Mouse (Mus musculus): Measurements from ENCODE around the gene Ralgapa2. TPM values are rescaled to one million over a fixed set of nuclear protein-coding genes. Genes with fewer than 3 reads are reported as not detected.

Ralgapa2 gene
- polyA plus RNA-seq, 3 experiments from 2014 or later = 7.4 to 13.3 (median 11.4) TPM

DNA sequence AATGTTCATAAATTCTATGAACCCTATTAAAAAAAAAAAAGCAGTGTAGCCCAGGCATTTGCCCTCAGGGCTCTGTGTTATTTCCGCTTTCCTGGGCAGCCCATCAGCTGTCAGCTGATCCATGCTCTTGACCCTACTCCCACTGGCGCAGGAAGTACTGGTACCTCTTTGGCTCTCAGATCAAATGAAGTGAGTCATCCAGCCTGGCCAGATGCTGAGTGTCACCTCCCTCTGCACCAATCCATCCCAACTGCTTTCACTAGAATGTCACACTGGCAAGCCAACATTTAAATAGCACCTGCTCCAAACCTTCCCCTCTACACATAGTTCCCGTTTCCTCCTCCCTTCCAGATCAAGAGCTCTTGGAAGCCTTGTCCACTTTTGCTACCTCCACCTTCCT lies 84.8 kb downstream of the Ralgapa2 start:
- no peak for ATAC-seq

DNA sequence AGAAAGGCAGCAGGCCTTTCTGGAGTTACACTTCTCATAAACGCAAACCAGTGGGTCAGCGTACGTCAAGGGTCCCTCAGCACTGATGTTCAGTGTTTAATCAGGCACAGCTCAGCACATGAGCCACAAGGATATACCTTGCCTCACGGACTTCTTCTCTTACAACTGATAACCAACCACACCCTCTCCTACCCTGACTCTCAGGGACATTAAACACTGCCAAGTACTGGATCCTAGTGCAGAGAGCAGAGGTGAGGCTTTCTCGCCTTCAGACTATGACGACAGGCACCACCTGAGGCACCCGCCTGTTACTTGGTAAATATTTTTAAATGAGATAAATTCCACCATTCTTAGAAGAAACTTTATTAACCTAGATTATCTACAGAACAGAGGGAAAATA lies 85.8 kb downstream of the Ralgapa2 start:
- no peak for ATAC-seq

DNA sequence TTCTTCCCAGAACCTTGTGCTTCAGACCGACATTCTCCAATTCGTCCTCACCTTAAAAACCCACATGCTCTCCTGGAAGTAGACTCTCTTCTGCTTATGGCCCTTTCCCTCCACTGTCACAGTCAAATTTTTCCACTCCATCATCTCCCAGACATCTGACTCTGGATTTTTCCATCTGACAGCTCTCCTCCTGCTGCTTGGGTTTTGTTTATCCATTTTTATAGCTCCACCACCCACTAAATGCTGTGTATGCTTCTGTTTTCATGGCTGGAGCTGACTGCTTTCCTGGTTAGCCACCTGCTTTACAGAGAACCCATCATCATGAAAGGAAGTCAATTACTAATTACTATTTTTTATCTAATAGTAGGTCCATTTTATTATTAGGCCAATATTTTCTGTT lies 86.9 kb downstream of the Ralgapa2 start:
- no peak for ATAC-seq

DNA sequence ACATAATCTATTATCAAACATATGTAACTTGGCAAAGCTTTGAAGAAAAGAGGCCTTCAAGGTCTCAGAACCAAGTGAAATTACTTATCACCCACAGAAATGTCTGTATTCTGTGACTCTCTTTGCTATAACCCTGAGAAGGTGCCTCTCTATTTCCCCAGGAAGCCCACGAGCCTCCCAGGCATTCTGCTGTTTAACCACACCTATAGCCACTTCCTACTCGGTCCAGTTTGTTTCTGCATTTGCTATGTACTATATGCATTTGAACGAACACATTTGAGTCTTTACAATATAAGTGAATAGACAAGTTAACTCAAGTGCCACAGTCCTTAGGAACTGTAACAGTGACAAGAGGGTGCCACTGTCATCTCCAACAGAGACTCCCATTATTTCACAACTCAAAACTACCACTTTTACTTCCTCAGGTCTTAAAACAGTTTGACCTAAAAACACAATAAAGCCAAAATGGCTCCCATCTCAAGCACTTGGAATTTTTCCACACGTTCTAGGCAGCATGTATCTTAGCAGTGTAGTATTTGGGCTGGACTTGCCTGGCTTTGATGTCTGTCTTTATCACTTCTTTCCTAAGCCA lies 88.3 kb downstream of the Ralgapa2 start:
- ATAC-seq = no peak

DNA sequence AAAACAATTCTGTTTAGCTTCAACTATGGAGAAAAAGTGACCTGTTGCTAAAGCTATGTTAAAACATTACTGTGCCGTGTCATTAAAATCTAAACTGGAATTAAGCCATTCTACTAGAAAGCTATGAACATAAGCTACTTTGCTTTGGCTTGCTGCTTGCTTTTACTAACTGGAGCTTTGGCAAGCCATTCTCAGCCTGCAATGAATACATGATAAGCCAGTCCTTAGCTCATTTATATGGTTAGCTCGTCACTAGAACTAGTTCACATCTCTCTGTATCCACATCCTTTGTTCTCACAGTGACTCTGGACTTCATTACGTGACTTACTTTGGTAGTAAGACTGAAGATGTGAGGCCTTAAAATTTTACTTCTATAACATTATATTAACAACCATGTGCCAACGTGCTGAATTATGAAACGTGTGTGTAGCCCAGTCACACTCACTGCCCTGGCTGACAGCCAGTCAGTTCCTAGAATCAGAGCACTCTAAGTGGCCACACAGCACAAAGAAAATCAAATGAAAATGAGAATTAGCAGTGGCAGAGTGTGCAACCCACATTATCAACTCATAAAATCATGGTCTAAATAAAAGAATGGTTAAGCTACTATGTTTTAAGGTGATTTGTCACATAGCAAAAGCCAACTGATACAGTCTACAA lies 89.0 kb downstream of the Ralgapa2 start:
- no peak for ATAC-seq

DNA sequence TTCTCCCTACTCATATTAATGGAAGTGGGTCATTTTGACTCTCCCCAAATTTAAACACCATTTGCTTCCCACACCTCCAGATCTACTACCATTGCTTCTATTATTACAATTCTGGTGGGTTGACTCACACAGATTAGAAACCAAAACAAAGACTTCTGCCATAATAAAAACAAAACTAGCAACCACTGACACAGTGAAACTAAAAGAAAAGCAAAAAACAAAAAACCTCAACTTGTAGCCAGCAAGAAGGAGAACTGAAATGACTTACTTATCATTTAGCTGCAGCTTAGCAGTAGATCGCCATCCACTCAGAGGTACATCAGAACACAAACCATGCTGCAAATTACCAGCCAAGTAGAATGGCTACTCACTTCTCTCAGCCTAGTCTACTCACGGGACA lies 95.9 kb downstream of the Ralgapa2 start:
- ATAC-seq = peak; percentile 39

DNA sequence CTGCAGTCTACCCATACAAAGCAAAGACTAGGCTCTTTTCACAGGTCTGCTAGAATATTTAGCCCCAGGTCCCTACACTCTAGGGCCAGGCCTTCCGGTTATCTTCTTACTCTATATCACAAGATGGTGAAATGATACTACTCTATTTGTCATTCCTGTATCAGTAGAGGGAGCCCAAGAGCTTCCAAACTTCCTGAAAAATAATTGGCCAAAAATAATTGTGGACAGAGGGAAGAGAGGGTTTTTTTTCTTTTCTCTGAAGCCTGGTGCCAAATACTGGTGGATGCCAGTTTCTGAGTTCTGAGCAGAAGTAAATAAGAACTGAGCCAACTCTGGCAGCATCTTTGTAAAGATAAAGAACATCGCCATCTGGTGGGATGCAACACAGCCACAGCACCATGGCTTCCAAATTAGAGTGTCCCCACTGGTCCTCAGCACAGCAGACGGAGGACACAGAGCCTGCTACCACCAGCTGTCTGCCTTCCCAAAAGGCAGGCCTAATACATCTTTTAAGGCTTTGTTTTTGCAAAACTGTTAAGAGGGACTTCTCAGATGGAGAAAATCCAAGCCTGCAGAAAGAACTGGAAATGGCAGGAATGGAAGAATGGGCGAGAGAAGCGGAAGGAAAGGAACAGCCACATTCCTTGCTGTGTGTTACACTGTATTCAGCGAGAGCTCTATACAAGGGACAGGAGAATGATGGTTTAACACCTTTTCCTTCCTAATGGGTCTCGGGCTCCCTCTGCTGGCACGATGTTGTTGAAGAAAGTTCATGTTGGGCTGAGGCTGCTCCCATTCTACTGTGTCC lies 97.5 kb downstream of the Ralgapa2 start:
- ATAC-seq = peak; percentile 60

DNA sequence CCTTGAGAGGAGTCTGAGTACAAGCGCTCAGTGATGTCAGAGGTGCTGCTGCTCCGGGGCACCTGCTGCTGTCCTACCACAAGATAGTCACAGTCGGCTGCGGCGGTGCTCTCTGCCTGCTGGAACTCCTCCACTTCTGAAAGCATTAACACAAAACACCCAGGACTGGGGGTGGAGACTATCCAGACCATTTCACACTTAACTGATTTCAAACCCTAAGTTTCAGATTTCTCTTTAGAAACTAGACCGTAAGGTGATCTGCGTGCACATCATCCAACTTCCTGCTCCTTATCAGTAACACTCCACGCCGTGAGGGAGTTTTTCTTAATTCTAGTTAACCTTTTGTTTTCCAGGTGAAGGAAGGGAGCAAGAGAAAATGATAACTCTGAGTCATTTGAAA lies 99.4 kb downstream of the Ralgapa2 start:
- ATAC-seq = no peak

DNA sequence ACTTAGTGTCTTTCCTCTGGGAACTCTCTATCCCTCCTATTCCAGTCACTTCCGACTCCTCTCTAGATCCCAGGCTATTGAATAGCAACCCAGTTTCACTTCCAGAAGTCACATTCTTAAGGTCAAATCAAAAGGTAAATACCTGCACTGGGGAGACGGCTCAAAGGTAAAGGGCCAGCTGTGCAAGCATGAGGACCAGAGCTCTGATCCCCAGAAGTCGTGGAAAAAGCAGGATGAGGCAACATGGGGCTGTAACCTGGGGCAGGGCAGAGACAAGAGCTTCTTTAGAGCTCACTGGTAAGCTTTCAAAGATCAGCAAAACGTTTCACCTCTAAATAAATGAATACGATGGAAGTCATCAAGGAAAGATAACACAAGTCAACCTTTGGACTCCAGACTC lies 100.2 kb downstream of the Ralgapa2 start:
- ATAC-seq = no peak

DNA sequence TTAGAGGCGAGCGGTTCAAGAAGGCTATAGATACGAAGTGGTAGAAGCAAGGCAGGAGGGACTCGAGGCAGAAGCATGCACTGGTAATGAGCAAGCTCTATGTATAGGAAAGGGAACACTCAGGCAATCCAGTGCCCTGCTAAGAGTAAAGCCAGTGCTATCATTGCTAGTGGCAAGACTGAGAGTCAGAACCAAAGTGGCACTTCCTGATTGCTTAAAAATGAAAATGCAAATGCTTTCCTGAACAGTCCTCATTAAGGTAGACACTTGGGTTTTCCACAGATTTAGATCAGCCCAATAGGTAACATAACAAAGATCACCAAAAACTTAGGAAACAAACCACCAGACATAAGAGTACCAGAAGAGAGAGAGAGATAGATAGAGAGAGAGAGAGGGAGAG lies 105.1 kb downstream of the Ralgapa2 start:
- no peak for ATAC-seq

DNA sequence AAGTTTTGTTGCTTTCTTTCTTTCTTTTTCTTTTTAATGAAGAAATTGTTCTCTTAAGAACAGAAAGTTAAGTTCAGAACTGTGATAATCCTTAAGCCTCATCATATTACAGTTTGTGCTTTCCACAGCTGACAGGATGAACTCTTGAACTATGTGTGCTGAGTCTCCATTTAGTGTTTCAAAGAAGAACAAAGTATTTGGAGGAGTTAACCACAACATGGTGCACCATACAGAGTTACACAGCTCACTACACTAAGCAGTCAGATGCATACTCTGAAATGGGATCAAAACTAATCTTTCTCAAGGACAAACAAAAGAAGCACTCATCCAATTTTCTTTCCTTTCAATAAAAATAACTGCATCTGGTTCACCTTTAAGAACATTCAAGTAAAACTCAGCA lies 110.6 kb downstream of the Ralgapa2 start:
- ATAC-seq = no peak

DNA sequence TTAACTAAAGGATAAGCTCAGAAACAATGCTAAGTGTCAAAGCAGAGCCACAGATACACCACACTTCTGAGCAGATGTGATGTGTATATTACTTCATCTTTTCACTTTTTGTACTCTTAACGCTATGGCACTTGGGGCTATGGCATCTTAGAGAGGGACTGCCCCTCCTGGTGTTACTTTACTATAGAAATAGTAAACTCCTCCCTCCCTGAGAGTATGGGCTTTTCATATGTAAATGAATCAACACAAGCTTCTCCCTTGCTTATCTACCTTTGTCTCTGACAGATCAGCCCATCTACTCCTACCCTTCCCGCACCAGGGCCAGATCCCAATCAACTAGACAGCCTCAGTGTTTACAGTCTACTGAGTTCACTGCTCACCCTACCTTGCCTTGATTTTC lies 111.4 kb downstream of the Ralgapa2 start:
- peak; percentile 72 for ATAC-seq

DNA sequence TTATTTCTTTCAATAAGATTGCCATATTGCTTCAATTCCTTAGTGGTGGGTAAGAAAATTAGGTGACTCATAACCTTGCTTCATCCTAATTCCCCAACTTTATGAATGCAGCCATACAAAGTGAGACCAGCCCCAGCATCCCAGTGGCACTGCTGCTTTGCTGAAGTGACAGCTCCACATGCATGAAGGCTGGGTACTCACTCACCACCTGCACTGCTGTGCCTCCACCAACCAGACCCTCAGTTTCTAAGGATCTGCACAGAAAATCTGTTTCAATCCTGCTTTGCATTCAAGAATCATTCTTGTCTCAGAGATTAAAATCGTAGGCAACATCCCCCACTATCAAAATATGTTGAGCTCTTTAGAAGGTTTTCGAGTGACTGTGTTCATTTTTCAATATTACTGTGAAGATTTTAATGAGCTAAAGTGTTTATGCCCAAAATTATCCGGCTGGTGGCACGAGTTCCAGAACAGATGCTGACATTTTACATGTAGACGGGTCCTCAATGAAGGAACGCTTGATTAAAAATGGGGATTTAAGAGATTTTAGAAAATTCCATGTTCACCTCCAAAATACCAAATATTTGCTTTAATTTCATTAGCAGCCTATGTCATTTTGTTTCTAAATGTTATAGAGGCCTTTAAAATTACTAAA lies 113.8 kb downstream of the Ralgapa2 start:
- no peak for ATAC-seq

DNA sequence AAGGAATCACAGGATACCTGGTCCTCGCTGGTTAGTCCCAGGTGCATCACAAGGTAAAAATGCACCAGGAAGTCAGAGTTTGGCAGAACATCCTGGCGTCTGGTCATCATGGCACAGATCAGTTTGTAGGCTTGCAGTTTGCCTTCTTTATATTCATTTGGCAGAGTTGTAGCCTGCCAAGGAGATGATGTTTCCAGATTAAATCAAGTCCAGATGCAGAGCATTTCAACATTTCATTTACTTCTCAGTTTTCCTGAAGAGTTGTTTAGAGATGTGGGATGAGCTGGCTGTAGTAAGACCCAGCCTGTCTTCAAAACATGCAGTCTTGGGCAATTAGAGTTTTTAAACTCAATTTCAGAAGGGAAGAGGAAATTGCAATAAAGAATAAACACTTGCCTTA lies 124.9 kb downstream of the Ralgapa2 start:
- ATAC-seq = no peak

DNA sequence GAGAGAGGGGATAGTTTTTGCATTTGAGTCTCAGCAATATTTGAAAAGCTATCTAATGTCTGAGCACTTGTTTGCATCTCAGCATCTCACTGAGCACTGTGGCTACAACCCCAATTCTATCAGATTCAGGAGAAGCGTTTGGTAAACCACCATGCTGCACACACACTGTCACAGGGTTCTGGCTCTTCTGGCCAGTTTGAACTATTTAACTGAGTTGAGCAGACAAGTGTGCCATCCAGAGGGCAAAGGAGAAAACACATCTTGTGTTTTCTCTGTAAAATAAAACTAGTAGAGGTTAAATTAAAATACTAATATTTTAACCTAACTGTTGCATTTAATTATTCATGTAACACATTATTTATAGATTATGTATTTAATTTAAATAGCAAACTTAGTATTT lies 127.6 kb downstream of the Ralgapa2 start:
- ATAC-seq = no peak

DNA sequence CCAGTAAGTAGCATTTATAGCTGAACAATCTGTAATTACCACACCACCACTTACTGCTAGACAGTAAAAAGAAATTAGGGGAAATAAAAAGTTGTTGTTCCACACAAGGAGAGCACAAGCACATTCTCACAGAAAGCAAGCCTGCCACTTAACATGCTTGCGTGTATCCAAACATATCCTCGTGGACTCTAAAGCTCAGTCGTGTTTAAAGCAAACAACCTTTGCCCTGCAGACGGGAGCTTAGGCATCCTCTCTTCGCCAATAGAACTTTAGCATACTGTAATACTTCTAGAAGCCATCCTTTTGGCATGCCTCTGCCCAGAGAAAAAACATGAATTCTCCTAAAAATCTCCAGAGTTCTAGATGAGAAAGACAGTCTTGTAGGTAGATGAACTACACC lies 135.9 kb downstream of the Ralgapa2 start:
- ATAC-seq = no peak

DNA sequence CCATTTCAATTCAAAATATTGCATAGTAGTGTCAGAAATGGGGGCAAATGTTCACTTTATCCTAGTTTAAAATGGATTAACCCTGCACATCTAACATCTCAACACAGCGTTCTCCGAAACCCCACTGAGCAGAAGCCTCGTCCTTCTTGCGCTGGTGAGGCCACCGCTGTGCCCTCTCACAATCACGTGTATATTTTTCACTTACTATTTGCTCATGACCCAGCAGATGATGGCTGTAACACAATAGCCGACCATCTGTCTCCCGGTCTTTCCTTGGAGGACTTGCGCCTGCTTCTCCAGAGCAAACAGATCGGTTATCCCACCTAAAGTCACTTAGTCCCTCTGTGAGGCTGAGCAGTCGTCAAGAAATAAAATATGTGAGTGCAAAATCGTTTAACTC lies 146.0 kb downstream of the Ralgapa2 start:
- ATAC-seq = no peak

DNA sequence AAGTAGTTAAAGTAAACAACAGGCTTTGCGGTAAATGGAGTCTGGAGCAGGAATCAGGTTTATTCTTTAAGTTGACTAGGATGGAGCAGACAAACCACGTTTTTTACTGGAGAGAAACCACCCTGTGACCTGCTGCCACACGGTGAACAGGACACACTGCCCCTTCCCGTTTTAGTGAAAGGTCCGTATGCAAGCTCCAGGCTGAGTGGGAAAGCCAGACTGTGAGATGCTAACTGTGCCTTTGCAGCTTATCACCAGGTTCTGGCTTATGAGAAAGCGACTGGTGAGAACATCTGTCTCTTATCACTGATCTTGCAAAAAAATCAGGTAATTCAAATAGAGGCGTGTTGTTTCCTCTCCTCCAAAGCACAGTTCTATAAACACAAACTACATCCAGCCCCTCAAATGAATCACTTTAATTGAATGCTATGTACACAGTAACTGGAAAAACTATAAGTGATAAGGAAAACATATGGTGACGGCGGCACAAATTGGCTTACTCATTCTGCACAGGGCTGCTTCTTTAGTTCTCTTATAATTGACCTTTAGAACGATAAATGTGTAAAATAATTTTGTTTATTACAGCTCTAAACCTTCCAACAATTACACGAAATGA lies 146.7 kb downstream of the Ralgapa2 start:
- no peak for ATAC-seq

DNA sequence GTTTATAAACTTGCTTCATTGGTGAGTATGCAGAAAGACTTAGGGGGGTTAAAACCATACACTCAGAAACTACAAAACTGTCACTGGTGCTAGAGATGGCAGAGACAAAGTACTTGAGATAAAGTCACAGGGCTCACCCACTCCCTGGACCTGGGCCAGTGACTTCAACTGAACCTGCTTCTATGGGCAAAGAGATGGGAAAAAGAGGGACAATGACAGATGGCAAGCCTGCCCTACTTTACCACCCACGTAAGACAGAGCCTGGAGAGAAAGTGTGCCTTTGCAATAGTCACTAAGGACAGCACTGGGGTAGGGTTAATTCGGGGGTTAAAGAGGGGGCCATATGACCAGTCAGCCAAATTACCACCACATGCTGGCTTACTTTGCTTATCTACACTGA lies 148.7 kb downstream of the Ralgapa2 start:
- ATAC-seq = no peak

DNA sequence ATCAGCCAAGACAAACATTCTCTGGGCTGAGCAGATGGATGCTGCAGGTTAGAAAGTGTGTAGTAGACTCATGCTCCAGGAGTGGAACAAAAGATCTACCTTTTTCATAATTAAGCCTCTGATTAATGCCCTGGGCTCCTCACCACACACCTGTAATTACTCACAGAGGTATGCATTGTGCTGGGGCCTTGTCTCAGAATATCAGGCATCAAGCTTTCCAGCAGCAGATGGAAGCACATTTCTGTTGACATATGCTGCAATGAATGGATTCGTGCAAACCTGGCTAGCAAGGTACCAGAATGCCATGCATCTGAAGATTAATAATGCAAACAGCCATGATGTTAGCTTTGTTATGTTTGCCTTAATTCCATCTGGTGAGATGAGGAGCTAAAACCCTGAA lies 149.2 kb downstream of the Ralgapa2 start:
- ATAC-seq = no peak

DNA sequence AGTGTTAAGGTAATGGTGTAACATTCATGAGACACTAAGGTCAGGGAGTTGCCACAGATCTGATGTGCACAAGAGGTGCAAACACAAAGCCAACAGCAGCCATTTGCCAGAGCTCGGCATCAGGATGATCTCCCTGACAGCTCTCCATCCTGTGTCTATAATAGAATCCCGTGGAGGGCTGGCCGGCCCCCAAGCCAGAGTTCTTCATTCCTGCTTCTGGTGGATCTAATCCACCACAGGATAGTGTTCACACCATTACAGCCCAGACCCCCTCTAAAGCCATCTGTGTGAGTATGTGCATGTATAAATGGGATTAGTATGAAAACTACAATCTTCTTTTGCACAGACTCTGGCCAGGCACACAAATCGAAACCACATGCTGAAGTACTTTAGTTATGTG lies 150.2 kb downstream of the Ralgapa2 start:
- ATAC-seq = no peak

DNA sequence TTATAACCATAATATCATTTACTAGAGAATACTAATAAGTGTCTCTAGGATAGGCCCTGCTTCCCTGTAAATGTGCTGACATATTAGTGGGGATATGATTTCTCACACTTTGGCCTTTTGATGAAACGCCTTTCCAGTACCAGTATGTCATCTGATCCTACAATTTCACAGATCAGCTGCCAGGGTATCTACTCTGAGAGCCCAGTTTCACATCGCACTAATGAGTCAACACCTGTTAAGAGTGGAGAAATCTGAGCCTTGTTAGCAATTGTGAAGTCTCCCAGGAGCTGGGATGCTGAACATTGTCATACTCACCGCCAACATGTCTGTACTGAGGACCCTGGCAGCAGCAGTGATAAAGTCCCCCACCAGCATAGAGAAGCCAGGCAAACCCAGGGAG lies 151.1 kb downstream of the Ralgapa2 start:
- ATAC-seq = no peak

DNA sequence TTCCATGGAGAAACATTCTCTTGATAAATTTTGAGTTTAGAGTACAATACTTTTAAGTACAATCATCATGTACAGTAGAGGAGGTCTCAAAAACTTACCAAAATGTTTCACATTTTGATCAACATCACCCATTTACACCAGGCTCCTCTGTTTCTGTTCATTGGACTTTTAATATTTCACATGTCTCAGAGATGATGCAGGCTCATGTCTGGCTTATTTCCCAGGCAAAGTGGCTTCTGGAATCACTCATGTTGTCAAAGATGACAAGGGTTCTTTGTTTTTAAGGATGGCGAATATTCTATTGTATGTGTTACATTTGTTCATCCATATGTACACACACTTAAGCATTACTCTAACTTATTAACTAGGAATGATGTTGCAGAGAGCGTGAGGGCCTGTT lies 152.5 kb downstream of the Ralgapa2 start:
- no peak for ATAC-seq
